Mouse (Mus musculus) intestine, embryonic 14.5 days (tissue): ENCODE measurements around the gene Adgrl3. TPM values are rescaled to one million over a fixed set of nuclear protein-coding genes. Genes with fewer than 3 reads are reported as not detected.

Experiments used
- ATAC-seq: fragments of 200-750 bp; cut with Nextera tagmentation; replicated peaks from 2 replicates; pipeline ENCODE4 v1.8.0; 2017; ENCODE audit warnings: low read depth, moderate number of reproducible peaks, moderate TSS enrichment, moderate library complexity; ENCODE audit not compliant: low FRiP score, low TSS enrichment
- DNase-seq: peaks from one replicate; pipeline ENCODE4 v3.0.0-alpha.2; 2018; ENCODE audit warnings: low spot score
- H3K27ac ChIP-seq: fragments of 300-500 bp; sonication (generic); 2 replicates; pipeline ENCODE4 v1.5.1; 2014; ENCODE audit warnings: low read depth, mild to moderate bottlenecking, control low read depth
- H3K27me3 ChIP-seq: fragments of 300-500 bp; sonication (generic); replicated peaks from 2 replicates; pipeline ENCODE4 v1.6.1; 2014; ENCODE audit warnings: low read length, control low read depth; ENCODE audit not compliant: control insufficient read depth, insufficient read depth
- H3K36me3 ChIP-seq: fragments of 300-500 bp; sonication (generic); 2 replicates; pipeline ENCODE4 v1.6.1; 2014; ENCODE audit warnings: low read length, control low read depth; ENCODE audit not compliant: control insufficient read depth, insufficient read depth
- H3K4me1 ChIP-seq: fragments of 300-500 bp; sonication (generic); replicated peaks from 2 replicates; pipeline ENCODE4 v1.6.1; 2014; ENCODE audit warnings: low read length, control low read depth, mixed read lengths; ENCODE audit not compliant: control insufficient read depth, insufficient read depth
- H3K4me2 ChIP-seq: fragments of 300-500 bp; sonication (generic); 2 replicates; pipeline ENCODE4 v1.6.1; 2014; ENCODE audit warnings: low read length
- H3K4me3 ChIP-seq: fragments of 300-500 bp; sonication (generic); 2 replicates; pipeline ENCODE4 v1.5.1; 2014; ENCODE audit warnings: low read depth, low read length, control low read depth, mixed read lengths
- H3K9ac ChIP-seq: fragments of 300-500 bp; sonication (generic); 2 replicates; pipeline ENCODE4 v1.6.1; 2014; ENCODE audit warnings: mild to moderate bottlenecking, low read length
- H3K9me3 ChIP-seq: fragments of 300-500 bp; sonication (generic); 2 replicates; pipeline ENCODE4 v1.6.1; 2016; ENCODE audit warnings: low read length, control low read depth; ENCODE audit not compliant: control insufficient read depth
- WGBS: fragments of 180-500 bp; shearing (Covaris S2); extraction: QIAGEN DNeasy Blood & Tissue Kit; methylation state at CpG from one replicate; pipeline ENCODE4 v1.1.7; 2014; 5-methylcytosine and 5-hydroxymethylcytosine counted together
- polyA plus RNA-seq: library from polyadenylated mRNA; unstranded; fragments of >200 nt; fragmentation: Nextera tagmentation; extraction: Ambion mirVana; gene quantifications from 2 replicates; pipeline ENCODE4 v1.2.1, GENCODE M21; 2014

The Adgrl3 gene
- polyA plus RNA-seq, 1 experiment from 2014 or later, result 13.5 TPM

DNA sequence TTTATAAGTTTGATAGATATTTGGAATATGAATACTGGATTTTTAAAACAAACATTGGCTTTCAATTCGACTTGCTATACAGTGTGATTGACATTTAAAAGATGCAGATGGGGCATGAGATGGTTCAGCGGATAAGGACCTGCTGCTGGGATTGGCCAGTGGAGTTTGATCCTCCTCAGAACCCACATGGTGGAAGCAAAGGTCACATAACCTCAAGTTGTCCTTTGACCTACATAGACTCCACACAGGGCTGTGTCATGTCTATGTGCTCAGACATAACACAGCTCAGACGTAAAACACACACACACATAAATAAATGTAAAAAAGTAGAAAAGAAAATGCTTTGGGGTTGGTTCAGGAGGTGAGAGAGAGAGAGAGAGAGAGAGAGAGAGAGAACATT is 397.4 kb downstream of the Adgrl3 start:
- H3K9ac ChIP-seq, result no peak overlapping the region
- 27% methylated on average over 3 of the region's 3 CpGs for WGBS
- H3K27me3 ChIP-seq, result no peaks in the 10 kb centered on the region
- H3K4me2 ChIP-seq, result no peak overlapping the region
- DNase-seq (no peak), ATAC-seq (no peak)
- H3K27ac ChIP-seq, result no peak overlapping the region
- no peaks in the 10 kb centered on the region for H3K4me1 ChIP-seq
- no peaks in the 10 kb centered on the region for H3K9me3 ChIP-seq
- no peak overlapping the region for H3K4me3 ChIP-seq
- H3K36me3 ChIP-seq, result no peaks in the 10 kb centered on the region

DNA sequence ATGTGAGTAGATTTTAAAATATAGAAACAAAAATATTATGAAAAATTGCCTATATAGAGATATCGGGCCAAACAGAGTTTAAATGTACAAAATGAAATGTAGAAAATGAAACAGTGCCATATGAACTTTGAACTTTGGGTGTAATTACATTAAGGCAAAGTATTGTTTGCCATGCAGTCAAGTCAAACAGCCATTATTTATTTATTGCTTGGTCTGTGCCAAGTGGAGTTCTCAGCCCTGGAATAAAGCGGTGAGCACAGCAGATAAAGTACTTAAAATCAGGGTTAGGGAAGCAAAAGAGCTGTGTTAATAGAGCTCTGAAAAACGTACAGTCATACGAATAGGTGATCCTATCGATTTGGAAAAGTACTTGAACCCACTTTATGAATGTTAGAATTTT is 407.5 kb downstream of the Adgrl3 start:
- Histone ChIP-seq H3K27ac (no peak overlapping the region), H3K36me3 (no peaks in the 10 kb centered on the region), H3K4me2 (no peak overlapping the region), H3K4me1 (no peaks in the 10 kb centered on the region), H3K9ac (no peak overlapping the region), H3K4me3 (no peak overlapping the region), H3K27me3 (no peaks in the 10 kb centered on the region), H3K9me3 (no peaks in the 10 kb centered on the region)
- DNase-seq (no peak), ATAC-seq (no peak)
- WGBS, result 63% methylated on average over 5 of the region's 5 CpGs

GRCm38 (mm10) chr5:81436375-81436774 is 416.4 kb downstream of the Adgrl3 start:
- Histone ChIP-seq H3K4me3 (no peak overlapping the region), H3K36me3 (no peaks in the 10 kb centered on the region), H3K9ac (no peak overlapping the region), H3K4me2 (no peak overlapping the region), H3K9me3 (peaks cover 8% of the 10 kb centered on the region), H3K27me3 (no peaks in the 10 kb centered on the region), H3K4me1 (no peaks in the 10 kb centered on the region), H3K27ac (no peak overlapping the region)
- DNase-seq, result no peak
- no peak for ATAC-seq
- WGBS, result 82% methylated on average over 3 of the region's 3 CpGs

- DNase-seq (no peak), ATAC-seq (no peak)
- no peaks in the 10 kb centered on the region for H3K4me1 ChIP-seq
- H3K4me3 ChIP-seq, result no peak overlapping the region
- no peak overlapping the region for H3K27ac ChIP-seq
- H3K4me2 ChIP-seq, result no peak overlapping the region
- H3K36me3 ChIP-seq, result no peaks in the 10 kb centered on the region
- no peaks in the 10 kb centered on the region for H3K27me3 ChIP-seq
- no peak overlapping the region for H3K9ac ChIP-seq
- 71% methylated on average over 5 of the region's 5 CpGs for WGBS
- H3K9me3 ChIP-seq, result peaks cover 8% of the 10 kb centered on the region
These were observed 422.2 kb downstream of the Adgrl3 start for GRCm38 (mm10) chr5:81442150-81442549.

DNA sequence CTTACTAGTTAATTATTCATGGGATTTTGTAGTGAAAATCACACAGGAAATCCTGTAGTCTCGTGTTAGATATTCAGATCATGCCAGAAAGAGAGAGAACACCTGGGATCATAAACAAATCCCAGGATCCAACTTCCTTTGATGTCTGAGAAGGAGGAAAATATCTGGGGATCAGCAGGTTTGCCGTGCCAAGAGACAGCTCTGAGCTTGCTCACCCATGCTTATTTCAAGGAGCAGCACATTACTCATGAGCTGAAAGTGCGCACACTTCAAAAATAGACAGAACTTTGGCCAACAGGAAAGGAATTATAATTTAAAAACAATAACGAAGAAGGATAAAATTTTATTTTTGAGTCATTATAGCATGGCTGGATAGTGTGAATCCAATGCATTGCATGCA is 446.0 kb downstream of the Adgrl3 start:
- H3K4me2 ChIP-seq, result no peak overlapping the region
- ATAC-seq, result no peak
- no peak overlapping the region for H3K4me3 ChIP-seq
- H3K27me3 ChIP-seq, result no peaks in the 10 kb centered on the region
- no peaks in the 10 kb centered on the region for H3K9me3 ChIP-seq
- H3K36me3 ChIP-seq, result no peaks in the 10 kb centered on the region
- no peaks in the 10 kb centered on the region for H3K4me1 ChIP-seq
- no peak overlapping the region for H3K27ac ChIP-seq
- no peak overlapping the region for H3K9ac ChIP-seq
- no peak for DNase-seq
- 48% methylated on average over 4 of the region's 4 CpGs for WGBS

- ATAC-seq, result no peak
- H3K9ac ChIP-seq, result no peak overlapping the region
- no peaks in the 10 kb centered on the region for H3K27me3 ChIP-seq
- H3K27ac ChIP-seq, result no peak overlapping the region
- H3K9me3 ChIP-seq, result no peaks in the 10 kb centered on the region
- no peaks in the 10 kb centered on the region for H3K36me3 ChIP-seq
- H3K4me3 ChIP-seq, result no peak overlapping the region
- no peaks in the 10 kb centered on the region; the same call in 1 of the 2 replicates for H3K4me1 ChIP-seq
- DNase-seq, result no peak
- 80% methylated on average over 2 of the region's 2 CpGs for WGBS
- no peak overlapping the region for H3K4me2 ChIP-seq
These were observed 454.7 kb downstream of the Adgrl3 start for GRCm38 (mm10) chr5:81474681-81475080.

DNA sequence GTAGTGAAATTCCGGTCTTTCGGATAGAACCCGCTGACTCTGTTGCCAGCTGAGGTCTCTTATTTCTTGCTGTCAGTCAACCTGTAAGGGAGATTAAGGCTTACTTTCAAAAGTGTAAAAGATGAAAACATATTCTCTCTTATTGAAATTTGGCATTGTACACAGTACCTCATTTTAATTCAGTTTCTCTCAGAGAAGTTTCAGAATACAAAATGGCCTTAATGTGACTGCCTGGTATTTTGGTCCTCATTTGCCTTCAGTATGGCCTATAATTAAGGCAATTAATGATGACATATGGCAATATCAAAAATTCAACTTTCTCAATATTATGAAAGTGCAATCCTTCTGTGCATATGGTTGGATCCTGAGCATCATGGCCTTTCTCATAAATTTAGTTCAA is 455.5 kb downstream of the Adgrl3 start:
- 77% methylated on average over 3 of the region's 3 CpGs for WGBS
- DNase-seq, result no peak
- H3K9me3 ChIP-seq, result no peaks in the 10 kb centered on the region
- no peak overlapping the region for H3K4me3 ChIP-seq
- H3K9ac ChIP-seq, result no peak overlapping the region
- no peak overlapping the region for H3K27ac ChIP-seq
- ATAC-seq, result no peak
- H3K4me1 ChIP-seq, result no peaks in the 10 kb centered on the region; the same call in 1 of the 2 replicates
- H3K4me2 ChIP-seq, result no peak overlapping the region
- no peaks in the 10 kb centered on the region for H3K36me3 ChIP-seq
- H3K27me3 ChIP-seq, result no peaks in the 10 kb centered on the region

GRCm38 (mm10) chr5:81475971-81476606 is 456.2 kb downstream of the Adgrl3 start:
- DNase-seq (no peak), ATAC-seq (peak; percentile 68; the same call in 1 of the 2 replicates)
- Histone ChIP-seq H3K9me3 (no peaks in the 10 kb centered on the region), H3K4me3 (no peak overlapping the region), H3K9ac (no peak overlapping the region), H3K27ac (no peak overlapping the region), H3K4me1 (no peaks in the 10 kb centered on the region; the same call in 1 of the 2 replicates), H3K27me3 (no peaks in the 10 kb centered on the region), H3K4me2 (no peak overlapping the region), H3K36me3 (no peaks in the 10 kb centered on the region)
- 22% methylated on average over 8 of the region's 8 CpGs for WGBS

GRCm38 (mm10) chr5:81480911-81481310 is 461.0 kb downstream of the Adgrl3 start:
- Histone ChIP-seq H3K27me3 (no peaks in the 10 kb centered on the region), H3K4me3 (no peak overlapping the region), H3K27ac (no peak overlapping the region), H3K9me3 (no peaks in the 10 kb centered on the region), H3K4me2 (no peak overlapping the region), H3K36me3 (no peaks in the 10 kb centered on the region), H3K4me1 (no peaks in the 10 kb centered on the region; the same call in 1 of the 2 replicates), H3K9ac (no peak overlapping the region)
- DNase-seq, result no peak
- ATAC-seq, result no peak
- WGBS, result 87% methylated on average over 3 of the region's 3 CpGs
